Mouse (Mus musculus) left cerebral cortex, postnatal 36 days (tissue): ENCODE measurements at regions not wholly inside any gene's neighbourhood (a gene's known extent, or its start where the extent isn't known, plus 50 kb on each side); places are given as distances from the start of the nearest gene placed in this dataset.
A peak's percentile ranks its signal among the peaks of the same experiment; 100 is the strongest.

Source experiments
- DNase-seq, 2 experiments: peaks; one replicate each; pipeline ENCODE4 v3.0.0; 2021 to 2022; ENCODE audit warnings: low spot score in 2 of 2, mixed read lengths in 1 of 2
- intact Hi-C: fragments of 180-260 bp; cut with DNase I; formaldehyde crosslinking; loops from one replicate; pipeline ENCODE4 v1.15.1; 2025

DNA sequence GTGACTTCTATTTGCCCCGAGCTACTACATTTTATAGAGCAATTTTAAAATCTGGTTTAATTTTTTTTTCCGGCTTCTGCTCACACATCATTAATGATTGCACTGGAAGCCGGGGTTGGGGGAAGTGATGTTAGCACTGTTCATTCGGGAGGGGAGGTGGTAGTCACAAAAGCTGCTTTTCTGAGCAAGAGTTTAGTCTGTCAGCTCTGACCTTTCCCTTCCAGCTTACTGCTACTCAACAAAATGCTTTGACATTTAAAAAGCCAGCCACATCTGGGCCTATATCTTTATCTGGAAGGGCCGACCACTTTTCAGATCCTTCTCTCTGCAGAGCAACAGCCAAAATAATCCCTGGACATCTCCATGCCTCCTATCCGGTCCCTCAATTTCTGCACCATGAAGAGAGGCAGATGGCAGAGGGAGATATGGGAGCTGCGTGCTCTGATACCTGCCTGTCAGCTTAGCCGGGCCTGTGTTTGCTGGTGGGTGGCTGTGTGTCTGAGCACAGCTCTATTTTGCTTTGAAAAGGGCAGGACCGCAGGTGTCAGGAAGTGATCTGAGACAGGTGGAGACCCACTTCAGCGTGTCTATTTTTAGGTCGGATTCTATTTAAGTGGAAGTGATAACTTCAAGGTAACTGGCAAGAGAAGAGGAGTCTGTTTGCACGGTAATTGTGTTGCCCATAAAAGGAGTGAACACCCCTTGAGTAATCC is 63.1 kb downstream of the Kcnf1 start:
- intact Hi-C loops: no loop called here
- no peak for DNase-seq

DNA sequence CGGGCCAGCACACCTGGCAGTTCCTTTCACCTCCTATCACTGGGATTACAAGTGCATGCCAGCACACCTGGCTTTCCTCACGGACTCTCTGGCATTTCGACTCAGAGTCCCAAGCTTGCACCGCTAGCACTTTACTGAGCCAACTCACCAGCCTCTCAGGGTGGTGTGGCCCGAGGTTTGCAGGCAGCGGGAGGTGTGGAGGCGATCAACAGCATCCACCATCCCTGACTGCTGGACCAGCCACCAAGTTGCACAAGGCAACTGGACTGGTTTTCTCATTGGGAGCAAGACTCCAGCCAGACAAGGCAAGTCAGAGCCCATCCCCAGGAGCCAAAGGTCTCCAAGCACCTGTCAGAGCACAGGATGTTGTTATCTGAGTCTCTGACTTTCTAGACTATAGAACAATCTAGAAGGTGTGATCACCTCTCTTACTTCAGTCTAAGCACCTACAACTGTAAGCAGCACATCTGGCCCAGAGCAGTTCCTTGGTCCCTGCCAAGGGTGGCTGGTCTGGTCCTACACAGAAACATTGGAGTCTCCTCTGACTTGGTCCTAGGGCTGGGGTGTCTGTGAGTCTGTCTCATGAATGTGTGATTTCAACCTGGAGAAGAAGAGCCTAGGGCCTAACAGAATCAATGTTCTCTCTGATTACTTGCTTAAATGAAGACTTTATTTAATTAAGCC is 63.8 kb downstream of the Kcnf1 start:
- intact Hi-C loops: no loop called here
- no peak for DNase-seq

- no peak for DNase-seq
- intact Hi-C loops: no loop called here
Observed at GRCm38 (mm10) chr12:17106220-17106619, 70.5 kb downstream of the Kcnf1 start.

- intact Hi-C loops: no loop called here
- DNase-seq: no peak
Observed at GRCm38 (mm10) chr12:17105057-17105712, 71.5 kb downstream of the Kcnf1 start.

GRCm38 (mm10) chr12:17101842-17102241 is 74.8 kb downstream of the Kcnf1 start:
- intact Hi-C loops: no loop called here
- DNase-seq: no peak

DNA sequence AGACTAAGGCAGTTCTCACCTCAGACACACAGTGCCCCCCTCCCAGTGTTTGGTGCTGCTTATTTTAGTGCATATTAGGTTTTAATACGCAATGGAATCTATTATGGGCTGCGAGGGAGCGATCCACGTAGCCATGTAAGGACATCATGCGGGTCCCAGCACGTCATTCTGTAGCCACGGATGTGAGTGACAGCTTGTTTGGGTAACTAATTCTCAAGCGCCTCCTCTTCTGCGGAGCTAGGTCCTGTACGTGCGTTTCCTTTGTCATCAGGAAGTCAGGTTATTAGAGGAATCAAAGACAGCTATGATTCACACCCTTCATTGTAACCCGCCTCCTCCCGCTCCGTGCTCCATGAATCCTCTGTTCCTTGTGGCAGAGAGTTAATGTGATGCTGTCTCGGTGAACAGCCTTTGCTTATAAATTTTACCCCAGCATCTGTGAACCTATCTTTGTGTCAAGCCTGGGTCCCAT is 78.9 kb downstream of the Kcnf1 start:
- intact Hi-C loops: loop anchor here (5.0 kb wide), 1 partner anchor 61 kb away; no protein-coding TSS in a partner anchor
- DNase-seq: peak; percentile 23 to 34

GRCm38 (mm10) chr12:17094758-17095157 is 81.9 kb downstream of the Kcnf1 start:
- DNase-seq: no peak
- intact Hi-C loops: loop anchor here (5.0 kb wide), 2 partner anchors 57 to 78 kb away; no protein-coding TSS in a partner anchor

DNA sequence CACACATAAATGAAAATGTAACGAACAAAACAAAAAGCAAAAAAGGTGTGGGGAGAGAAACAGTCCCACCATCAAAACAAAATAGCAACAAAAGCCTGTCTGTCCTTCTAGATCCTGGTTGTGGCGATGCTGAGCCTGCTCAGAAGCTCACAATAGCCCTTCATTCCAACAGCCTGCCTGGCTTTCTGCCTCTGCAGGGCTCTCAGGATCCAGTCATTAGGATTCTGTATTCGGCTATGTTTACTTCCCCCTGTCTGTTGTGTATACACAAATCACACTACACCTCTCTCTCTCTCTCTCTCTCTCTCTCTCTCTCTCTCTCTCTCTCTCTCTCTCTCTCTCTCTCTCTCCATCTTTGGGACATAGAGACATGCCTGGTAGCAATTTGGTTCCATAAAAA is 82.2 kb upstream of the 2410004P03Rik start:
- intact Hi-C loops: loop anchor here (5.0 kb wide), 1 partner anchor 79 kb away; no protein-coding TSS in a partner anchor

DNA sequence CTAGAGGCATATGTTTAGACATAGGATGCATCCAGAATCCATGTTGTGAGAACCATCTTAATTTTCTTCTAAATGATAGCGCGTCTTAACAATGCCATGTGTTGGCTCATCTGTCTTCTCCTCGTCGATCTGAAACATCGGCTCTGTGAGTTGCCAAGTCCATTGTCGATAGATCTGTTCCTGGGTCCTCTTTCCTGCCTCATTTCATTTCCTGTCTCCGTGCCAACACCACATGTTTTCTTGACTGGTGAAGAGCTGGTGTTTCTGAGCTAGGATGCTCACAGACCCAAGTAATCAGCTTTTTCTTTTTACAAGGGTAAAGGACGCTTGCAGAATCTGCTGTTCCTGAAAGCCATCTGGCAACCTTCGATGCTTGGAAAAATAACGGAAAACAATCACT is 79.5 kb upstream of the 2410004P03Rik start:
- intact Hi-C loops: loop anchor here (5.0 kb wide), 1 partner anchor 81 kb away; no protein-coding TSS in a partner anchor
- DNase-seq: no peak

More for the DNA sequence above, 82.2 kb upstream of the 2410004P03Rik start:
- no peak for DNase-seq

DNA sequence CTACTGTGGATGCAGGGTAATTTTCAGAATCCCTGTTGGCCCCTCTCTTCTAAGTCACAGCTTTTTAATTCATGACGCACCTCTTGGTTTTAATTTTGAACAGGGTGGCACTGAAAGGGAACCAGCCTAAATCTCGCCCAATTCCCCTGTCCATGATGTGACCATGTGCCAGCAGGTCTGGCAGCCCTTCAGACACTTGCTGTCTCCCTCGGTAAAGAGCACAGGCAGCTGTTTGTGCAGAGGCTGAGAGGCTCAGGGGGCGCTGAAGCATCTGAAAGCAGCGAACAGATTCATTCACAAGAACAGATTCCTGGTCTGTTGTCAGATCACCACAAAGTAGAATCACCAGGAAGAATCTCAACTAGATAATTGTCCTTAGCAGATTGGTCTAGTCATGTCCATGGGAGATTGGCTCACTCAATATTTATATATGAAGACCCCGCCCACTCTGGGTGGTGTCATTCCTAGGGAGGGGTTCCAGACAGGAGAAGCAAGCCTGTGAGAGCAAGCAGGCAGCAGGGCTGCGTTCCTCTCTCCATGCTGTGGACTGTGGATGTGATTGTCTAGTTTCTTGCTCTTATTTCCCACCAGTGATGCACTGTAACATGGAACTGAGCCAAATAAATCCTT is 78.3 kb upstream of the 2410004P03Rik start:
- intact Hi-C loops: loop anchor here (5.0 kb wide), 1 partner anchor 82 kb away; no protein-coding TSS in a partner anchor
- DNase-seq: no peak

- intact Hi-C loops: no loop called here
- DNase-seq: no peak
Observed at GRCm38 (mm10) chr12:17087388-17087787, 75.9 kb upstream of the 2410004P03Rik start.

- peak in 1 of 2 experiments; percentile 37 for DNase-seq
- intact Hi-C loops: no loop called here
Observed at GRCm38 (mm10) chr12:17085209-17085574, 73.7 kb upstream of the 2410004P03Rik start.

DNA sequence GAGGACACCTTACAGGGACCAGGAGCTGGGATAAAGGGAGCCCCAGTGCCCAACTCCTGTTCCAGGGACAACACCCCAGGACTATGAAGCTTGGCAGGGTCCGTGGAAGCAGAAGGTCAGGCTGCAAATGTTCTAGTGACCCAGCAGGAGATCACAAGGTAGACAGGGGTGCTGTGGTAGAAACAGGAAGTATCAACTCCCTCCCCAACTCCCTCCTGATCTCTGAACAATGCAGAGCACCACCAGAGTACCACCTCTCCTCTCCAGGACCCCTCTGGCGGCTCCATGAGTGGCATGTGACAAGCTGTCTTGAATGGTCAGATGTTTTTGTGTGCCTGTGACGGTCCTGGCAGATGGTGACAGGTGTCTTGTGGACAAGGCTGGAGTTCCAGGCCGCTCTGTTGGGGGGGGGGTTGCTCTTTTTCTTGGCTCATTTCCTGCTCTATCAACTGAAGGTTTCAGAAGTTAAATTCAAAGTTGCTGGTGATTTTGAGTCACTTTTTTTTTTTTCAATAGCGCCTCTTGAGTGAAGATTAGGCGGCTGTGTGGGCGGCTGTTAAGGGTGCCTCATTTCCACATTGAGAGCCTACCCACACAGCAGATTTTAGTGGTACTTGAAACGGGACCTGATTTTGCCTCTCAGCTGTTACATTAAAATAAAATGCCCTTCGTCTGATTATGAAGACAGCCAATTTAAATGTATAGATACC is 73.1 kb upstream of the 2410004P03Rik start:
- intact Hi-C loops: no loop called here
- peak; percentile 67 for DNase-seq

- no peak for DNase-seq
Observed at GRCm38 (mm10) chr12:17071691-17072454, 60.3 kb upstream of the 2410004P03Rik start.

GRCm38 (mm10) chr12:17069808-17070207 is 58.3 kb upstream of the 2410004P03Rik start:
- DNase-seq: peak; percentile 80 to 83
- intact Hi-C loops: no loop called here

More at GRCm38 (mm10) chr12:17071691-17072454, 60.3 kb upstream of the 2410004P03Rik start:
- intact Hi-C loops: no loop called here

DNA sequence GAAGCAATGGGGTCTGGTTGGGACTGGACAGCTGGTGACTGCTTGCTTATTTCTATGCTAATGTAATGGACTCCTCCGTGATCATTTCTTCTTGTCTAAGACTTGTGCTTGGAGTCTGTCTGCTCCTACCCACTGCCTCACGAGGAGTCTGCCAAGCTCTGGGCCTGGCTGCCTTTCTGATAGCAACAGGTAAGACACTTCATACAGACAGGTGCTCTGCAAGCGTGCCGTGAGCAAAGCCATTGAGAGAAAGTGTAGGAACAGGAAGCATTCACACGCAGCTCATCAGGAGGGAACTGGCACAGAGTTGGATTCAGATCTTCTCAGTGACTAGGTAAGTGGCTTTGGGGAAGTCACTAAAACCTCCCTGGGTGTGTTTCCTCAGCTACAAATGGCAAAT is 57.6 kb upstream of the 2410004P03Rik start:
- DNase-seq: no peak
- intact Hi-C loops: no loop called here

- intact Hi-C loops: no loop called here
- no peak for DNase-seq
Observed at GRCm38 (mm10) chr12:17063920-17064319, 52.4 kb upstream of the 2410004P03Rik start.
